Mouse (Mus musculus): ENCODE results near the gene Gm8677.
"Not testable (repeated sequence)": the region's sequence is repeated elsewhere in the genome, so short reads cannot be mapped to it uniquely, and the experiment has no call there.

The Gm8677 gene

DNA sequence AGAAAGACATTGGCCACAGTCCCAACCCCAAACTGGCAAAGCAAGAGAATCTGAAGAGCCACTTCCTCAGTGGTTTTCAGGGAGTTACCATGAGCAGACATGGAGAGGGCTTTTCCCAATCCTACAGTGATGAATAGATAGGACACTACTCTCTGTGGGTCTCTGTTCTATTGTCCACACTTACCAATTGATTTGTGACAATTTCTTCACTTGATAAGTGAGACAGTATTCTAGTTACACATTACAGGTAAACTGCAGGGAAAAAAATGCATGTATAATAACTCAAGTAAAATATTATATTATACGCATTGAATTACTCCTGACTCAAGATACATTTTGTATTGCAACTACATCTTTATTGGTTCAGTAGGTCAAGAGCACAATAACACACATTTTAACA is at the start of gene Gm8677:
TSS of gene Gm8677 (minus strand) at position 101 of the 400 bp plus-strand sequence.
- DNase-seq (ENCODE audit: low read depth, low spot score) = not testable (repeated sequence)

DNA sequence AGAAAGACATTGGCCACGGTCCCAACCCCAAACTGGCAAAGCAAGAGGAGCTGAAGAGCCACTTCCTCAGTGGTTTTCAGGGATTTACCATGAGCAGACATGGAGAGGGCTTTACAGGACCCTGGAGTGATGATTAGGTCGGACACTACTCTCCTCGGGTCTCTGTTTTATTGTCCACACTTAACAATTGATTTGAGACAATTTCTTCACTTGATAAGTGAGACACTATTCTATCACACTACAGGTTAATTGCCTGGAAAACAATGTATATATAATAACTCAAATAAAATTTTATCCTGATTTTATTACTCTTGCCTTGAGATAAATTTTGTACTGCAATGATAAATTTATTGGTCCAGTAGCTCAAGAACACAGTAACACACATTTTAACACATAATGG is 30.6 kb upstream of the Gm8677 start, which contains the start of gene Gm4201:
TSS of gene Gm4201 (minus strand) at position 101 of the 400 bp plus-strand sequence.
- DNase-seq (ENCODE audit: low read depth, low spot score) = not testable (repeated sequence)

GRCm38 (mm10) chr7:22522667-22523066 is 12.0 kb downstream of the Gm8677 start, which contains the start of gene Vmn1r152:
TSS of gene Vmn1r152 (plus strand) at chr7:22522967.
- not testable (repeated sequence) for DNase-seq (ENCODE audit: low read depth, low spot score)

DNA sequence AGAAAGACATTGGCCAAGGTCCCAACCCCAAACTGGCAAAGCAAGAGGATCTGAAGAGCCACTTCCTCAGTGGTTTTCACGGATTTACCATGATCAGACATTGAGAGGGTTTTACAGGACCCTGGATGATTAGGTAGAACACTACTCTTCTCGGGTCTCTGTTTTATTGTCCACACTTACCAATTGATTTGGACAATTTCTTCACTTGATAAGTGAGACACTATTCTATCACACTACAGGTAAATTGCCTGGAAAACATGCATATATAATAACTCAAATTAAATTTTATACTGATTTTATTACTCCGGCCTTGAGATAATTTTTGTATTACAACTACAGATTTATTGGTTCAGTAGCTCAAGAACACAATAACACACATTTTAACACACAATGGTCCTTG is 35.1 kb downstream of the Gm8677 start, which contains the start of gene Vmn1r151:
TSS of gene Vmn1r151 (minus strand) at position 101 of the 400 bp plus-strand sequence.
- not testable (repeated sequence) for DNase-seq (ENCODE audit: low read depth, low spot score)
